Mouse (Mus musculus) midbrain, postnatal 0 days (tissue): ENCODE measurements around the gene 2200002D01Rik. TPM values are rescaled to one million over a fixed set of nuclear protein-coding genes. Genes with fewer than 3 reads are reported as not detected.

Source experiments
- ATAC-seq: fragments of 200-750 bp; cut with Nextera tagmentation; 2 replicates; pipeline ENCODE4 v1.8.0; 2017; ENCODE audit warnings: moderate number of reproducible peaks, mild to moderate bottlenecking, moderate TSS enrichment, moderate library complexity; ENCODE audit not compliant: low FRiP score
- DNase-seq: peaks from one replicate; pipeline ENCODE4 v3.0.0-alpha.2; 2015; ENCODE audit warnings: low spot score
- H3K27ac ChIP-seq: fragments of 300-500 bp; sonication (generic); 2 replicates; pipeline ENCODE4 v1.5.1; 2014; ENCODE audit warnings: low read depth, mild to moderate bottlenecking, low read length, mixed read lengths
- H3K27me3 ChIP-seq: fragments of 300-500 bp; sonication (generic); 2 replicates; pipeline ENCODE4 v1.6.1; 2014; ENCODE audit warnings: low read length, control low read depth, mixed read lengths; ENCODE audit not compliant: insufficient read depth
- H3K36me3 ChIP-seq: fragments of 300-500 bp; sonication (generic); 2 replicates; pipeline ENCODE4 v1.6.1; 2014; ENCODE audit warnings: low read length, control low read depth, mixed read lengths; ENCODE audit not compliant: insufficient read depth
- H3K4me1 ChIP-seq: fragments of 300-500 bp; sonication (generic); 2 replicates; pipeline ENCODE4 v1.6.1; 2014; ENCODE audit warnings: mild to moderate bottlenecking, control low read depth, antibody characterized with exemption, low read length, mixed read lengths; ENCODE audit not compliant: insufficient read depth
- H3K4me2 ChIP-seq: fragments of 300-500 bp; sonication (generic); 2 replicates; pipeline ENCODE4 v1.6.1; 2014; ENCODE audit warnings: low read depth, mild to moderate bottlenecking, low read length, mixed read lengths; ENCODE audit not compliant: poor library complexity, severe bottlenecking
- H3K4me3 ChIP-seq: fragments of 300-500 bp; sonication (generic); 2 replicates; pipeline ENCODE4 v1.5.1; 2014; ENCODE audit warnings: low read depth, mild to moderate bottlenecking, low read length, moderate library complexity
- H3K9ac ChIP-seq: fragments of 300-500 bp; sonication (generic); replicated peaks from 2 replicates; pipeline ENCODE4 v1.6.1; 2014; ENCODE audit warnings: mild to moderate bottlenecking, low read length, moderate library complexity, mixed read lengths; ENCODE audit not compliant: poor library complexity, severe bottlenecking
- H3K9me3 ChIP-seq: fragments of 300-500 bp; sonication (generic); 2 replicates; pipeline ENCODE4 v1.6.1; 2016; ENCODE audit warnings: low read length, control low read depth
- CTCF ChIP-seq: IDR thresholded peaks from 2 replicates; pipeline ENCODE4 v1.5.1; 2016; ENCODE audit warnings: antibody characterized with exemption, mild to moderate bottlenecking
- WGBS: fragments of 180-500 bp; shearing (Covaris S2); extraction: QIAGEN DNeasy Blood & Tissue Kit; methylation state at CpG from one replicate; pipeline ENCODE4 v1.1.7; 2014; 5-methylcytosine and 5-hydroxymethylcytosine counted together
- polyA plus RNA-seq: library from polyadenylated mRNA; unstranded; fragments of >200 nt; fragmentation: Nextera tagmentation; extraction: Ambion mirVana; gene quantifications from 2 replicates; pipeline ENCODE4 v1.2.1, GENCODE M21; 2015
- total RNA-seq: library from RNA; depleted of rRNA; stranded (reverse); fragments of >200 nt; gene quantifications from 2 replicates; pipeline ENCODE4 v1.2.3, GENCODE M21; 2014

Gene 2200002D01Rik
- total and polyA plus RNA-seq, 2 experiments from 2014 or later, result 1.2 TPM; not detected in 1

DNA sequence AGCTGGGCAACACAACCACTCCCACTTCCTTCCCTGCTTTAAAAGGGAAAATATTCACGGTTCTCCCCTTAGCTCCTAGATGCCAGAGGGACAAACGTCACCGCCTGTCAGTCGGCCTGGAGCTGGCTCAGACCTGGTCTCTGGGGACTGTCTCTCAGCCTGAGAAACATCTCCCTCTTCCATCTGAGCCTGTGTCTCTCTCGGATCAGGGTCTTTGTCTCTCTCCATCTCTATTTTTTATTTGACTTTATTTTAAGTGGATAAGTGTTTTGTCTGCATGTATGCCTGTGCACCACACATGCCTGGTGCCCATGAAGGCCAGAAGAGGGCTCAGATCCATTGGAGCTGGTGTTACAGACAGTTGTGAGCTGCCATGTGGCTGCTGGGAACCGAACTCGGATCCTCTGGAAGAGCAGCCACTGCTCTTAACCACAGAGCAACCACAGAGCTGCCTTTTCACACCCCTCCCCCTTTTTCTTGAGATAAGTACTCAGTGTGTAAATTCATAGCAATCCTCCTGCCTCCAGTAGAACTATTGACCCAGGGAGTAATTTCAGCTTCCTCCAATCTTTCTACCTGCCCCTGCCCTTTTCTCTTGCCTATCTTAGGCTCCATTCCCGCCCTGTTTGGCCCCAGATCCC is 44.3 kb upstream of the 2200002D01Rik start:
- H3K27me3 ChIP-seq, result no peaks in the 10 kb centered on the region
- no peaks in the 10 kb centered on the region for H3K4me1 ChIP-seq
- no peak overlapping the region for H3K27ac ChIP-seq
- WGBS, result 28% methylated on average over 8 of the region's 8 CpGs
- H3K9ac ChIP-seq, result no peak overlapping the region
- H3K4me3 ChIP-seq, result no peak overlapping the region
- H3K4me2 ChIP-seq, result no peak overlapping the region
- H3K9me3 ChIP-seq, result no peaks in the 10 kb centered on the region
- H3K36me3 ChIP-seq, result no peaks in the 10 kb centered on the region
- DNase-seq (no peak), ATAC-seq (no peak)
- no peak for TF ChIP-seq CTCF

DNA sequence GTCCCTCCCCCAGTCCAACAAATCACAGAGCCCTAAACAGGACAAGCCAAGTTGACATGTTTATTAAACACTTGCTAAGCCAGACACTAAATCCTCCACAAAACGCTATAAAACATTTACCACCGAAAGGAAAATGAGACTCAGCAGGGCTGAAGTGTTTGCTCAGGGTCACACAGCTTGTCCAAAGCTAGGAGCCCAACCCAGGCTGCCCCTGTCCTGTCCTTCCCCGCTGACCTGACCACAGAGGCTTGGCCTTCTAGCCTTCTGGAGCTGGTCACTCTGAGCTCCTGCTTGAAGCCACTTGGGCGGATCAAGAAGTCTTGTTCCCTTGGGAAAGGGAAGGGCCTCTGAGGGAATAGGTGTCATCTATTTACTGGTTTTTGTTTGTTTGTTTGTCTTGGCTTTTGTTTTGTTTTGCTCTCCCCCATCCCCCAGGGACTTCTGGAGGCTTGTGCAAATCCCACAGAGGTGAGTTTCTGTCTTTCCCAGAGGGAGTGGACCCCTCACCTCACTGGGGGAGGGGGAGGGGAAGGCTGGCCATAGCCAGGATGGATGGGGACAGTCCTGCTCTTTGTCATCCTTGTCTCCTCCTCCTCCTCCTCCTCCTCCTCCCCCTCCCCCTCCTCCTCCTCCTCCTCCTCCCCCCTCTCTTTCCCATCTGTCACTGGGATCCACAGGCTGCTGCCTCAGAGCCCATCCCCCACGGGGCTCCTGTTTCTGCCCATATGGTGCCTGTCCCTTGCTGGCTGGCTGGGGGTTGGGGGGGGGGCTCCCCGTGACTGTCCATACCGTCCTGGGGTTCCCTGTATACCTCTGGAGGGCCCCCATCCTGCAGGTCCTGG is 43.6 kb upstream of the 2200002D01Rik start:
- H3K36me3 ChIP-seq, result no peaks in the 10 kb centered on the region
- no peak overlapping the region for H3K9ac ChIP-seq
- ATAC-seq (no peak), DNase-seq (no peak)
- H3K4me2 ChIP-seq, result no peak overlapping the region
- no peaks in the 10 kb centered on the region for H3K9me3 ChIP-seq
- no peaks in the 10 kb centered on the region for H3K27me3 ChIP-seq
- 26% methylated on average over 7 of the region's 7 CpGs for WGBS
- no peak overlapping the region for H3K4me3 ChIP-seq
- TF ChIP-seq CTCF, result no peak
- no peak overlapping the region for H3K27ac ChIP-seq
- H3K4me1 ChIP-seq, result no peaks in the 10 kb centered on the region

DNA sequence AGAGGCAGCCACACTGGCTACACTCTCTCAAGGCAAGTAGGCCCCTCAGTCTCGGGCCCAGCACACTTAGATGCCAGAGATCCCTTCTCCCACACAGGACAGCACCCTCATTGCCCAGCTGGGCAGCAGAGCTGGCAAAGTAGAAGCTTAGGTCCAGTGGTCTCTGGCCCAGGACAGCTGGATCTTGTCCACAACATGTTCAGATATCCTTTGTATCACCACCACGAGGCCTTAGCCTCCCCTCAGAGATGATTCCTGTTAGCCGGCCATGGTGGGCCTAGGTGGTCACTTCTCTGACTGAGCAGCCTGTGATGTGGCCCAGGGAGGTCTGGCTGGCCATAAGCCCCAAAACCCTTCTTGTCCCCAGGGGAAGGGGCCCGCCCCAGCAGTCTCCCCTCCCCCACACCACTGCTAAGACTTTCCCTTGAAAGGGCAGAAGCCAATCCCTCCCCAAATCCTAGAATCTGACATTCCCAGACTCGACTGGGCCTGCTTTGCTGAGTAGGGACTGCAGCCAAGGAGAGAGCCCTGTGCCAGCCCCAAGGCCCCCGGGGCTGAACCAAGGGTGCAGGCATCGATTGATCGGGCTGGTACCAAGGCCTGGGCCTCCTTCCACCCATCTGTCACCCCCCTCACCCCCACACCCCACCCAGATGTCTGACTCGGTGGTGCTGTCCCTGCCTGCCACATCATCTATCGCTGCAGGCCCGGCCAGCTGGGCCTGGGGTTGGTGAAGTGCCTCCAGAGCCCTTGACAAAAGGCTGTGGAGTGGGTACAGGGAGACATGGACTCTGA is 42.6 kb upstream of the 2200002D01Rik start:
- Histone ChIP-seq H3K9ac (no peak overlapping the region), H3K9me3 (no peaks in the 10 kb centered on the region), H3K4me3 (no peak overlapping the region), H3K4me2 (no peak overlapping the region), H3K27me3 (no peaks in the 10 kb centered on the region), H3K27ac (no peak overlapping the region), H3K4me1 (no peaks in the 10 kb centered on the region), H3K36me3 (no peaks in the 10 kb centered on the region)
- DNase-seq (no peak), ATAC-seq (no peak)
- TF ChIP-seq CTCF, result no peak
- 45% methylated on average over 11 of the region's 11 CpGs for WGBS

DNA sequence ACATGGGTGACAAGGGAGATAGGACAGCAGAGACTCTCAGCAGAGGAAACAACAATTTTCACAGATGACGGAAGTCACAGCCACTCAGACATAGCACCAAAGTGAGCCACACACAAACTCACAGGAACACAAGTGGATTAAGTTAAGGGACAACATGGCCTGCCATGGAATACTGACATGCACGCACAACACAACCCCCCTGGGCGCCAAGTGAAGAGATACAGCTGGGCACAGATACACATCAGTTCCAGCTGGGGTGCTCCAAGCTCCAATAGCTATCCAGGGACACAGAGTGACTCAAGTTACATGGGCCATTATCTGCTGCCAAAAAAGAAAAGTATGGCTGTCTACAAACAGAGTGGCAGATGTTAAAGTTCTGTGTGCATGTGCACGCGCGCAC is 41.6 kb upstream of the 2200002D01Rik start:
- no peak for DNase-seq
- Histone ChIP-seq H3K9ac (no peak overlapping the region), H3K4me1 (no peaks in the 10 kb centered on the region), H3K36me3 (no peaks in the 10 kb centered on the region), H3K27me3 (0 out of 2 replicates have a peak, but pooled peaks cover under 1% of the 10 kb centered on the region), H3K27ac (no peak overlapping the region), H3K4me2 (no peak overlapping the region), H3K4me3 (no peak overlapping the region), H3K9me3 (no peaks in the 10 kb centered on the region)
- TF ChIP-seq CTCF, result no peak
- no peak for ATAC-seq
- 82% methylated on average over 6 of the region's 6 CpGs for WGBS

DNA sequence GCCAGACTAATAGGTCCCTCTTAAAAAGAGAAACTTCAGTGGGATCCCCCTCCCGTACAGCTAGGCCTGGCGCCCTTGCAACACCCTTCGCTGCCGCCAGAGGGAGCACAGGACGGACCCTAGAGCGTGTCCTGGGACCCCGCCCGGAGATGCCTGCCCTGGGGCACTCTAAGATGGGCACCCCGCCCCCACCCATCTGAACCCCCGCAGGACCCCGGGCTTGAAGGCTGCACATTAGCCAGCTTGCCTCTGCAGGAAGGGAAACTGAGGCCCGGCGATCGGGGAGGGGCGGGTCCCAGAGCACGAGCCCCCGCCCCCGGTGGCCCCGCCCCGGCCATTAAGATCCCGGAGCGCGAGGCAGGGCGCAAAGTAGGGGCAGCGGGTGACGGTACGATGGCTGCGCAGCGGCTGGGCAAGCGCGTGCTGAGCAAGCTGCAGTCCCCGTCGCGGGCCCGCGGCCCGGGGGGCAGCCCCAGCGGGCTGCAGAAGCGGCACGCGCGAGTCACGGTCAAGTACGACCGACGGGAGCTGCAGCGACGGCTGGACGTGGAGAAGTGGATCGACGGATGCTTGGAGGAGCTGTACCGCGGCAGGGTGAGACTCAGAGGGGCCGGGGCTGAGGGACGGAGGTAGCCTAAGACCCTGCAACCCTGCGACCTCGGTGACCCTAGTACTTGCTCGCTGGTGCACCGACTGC is 40.8 kb upstream of the 2200002D01Rik start, which contains the start of gene Ppp1r14a:
Gene Ppp1r14a (plus strand): TSS at position 367 of the 697 bp plus-strand sequence.
- Histone ChIP-seq H3K9me3 (no peaks in the 10 kb centered on the region), H3K4me1 (no peaks in the 10 kb centered on the region), H3K27me3 (0 out of 2 replicates have a peak, but pooled peaks cover 5% of the 10 kb centered on the region), H3K27ac (no peak within 1 kb of the TSS), H3K36me3 (no peaks in the 10 kb centered on the region), H3K9ac (peak within 1 kb of the TSS; percentile 20), H3K4me3 (peak within 1 kb of the TSS; percentile 32), H3K4me2 (peak within 1 kb of the TSS; percentile 56)
- 1% methylated on average over 55 of the region's 59 CpGs for WGBS
- DNase-seq (no peak), ATAC-seq (0 out of 2 replicates have a peak, but pooled peaks have one; percentile 14)
- TF ChIP-seq CTCF, result peak; percentile 73
